Mouse (Mus musculus) erythroblast, embryonic 14.5 days (primary cell): ENCODE data around the gene Thap2.

Experiments used
- GATA1 ChIP-seq: IDR thresholded peaks from 2 replicates; pipeline ENCODE4 v1.6.1; 2012; ENCODE audit warnings: low read length, inconsistent platforms, mixed read lengths
- TAL1 ChIP-seq: IDR thresholded peaks from 3 replicates; pipeline ENCODE4 v1.6.1; 2012; ENCODE audit warnings: low read length, inconsistent platforms, mixed read lengths

DNA sequence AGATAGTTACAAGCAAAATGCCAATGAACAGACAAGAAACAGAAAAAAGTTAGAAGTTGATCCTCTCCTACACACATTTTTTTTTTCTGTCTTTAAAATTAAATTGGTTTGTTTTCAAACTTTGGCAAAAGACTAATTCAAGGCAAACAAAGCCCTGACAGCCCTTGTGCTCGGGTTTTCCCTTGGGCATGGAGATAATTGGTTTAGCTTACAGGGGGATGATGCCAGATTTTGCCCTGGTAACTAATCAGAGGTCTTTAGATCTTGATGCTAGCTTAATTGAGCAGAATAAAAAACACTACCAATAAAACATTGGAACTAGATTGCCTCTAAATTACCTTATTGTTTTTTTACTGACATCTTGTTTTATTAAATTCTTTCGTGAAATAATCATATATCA lies 41.1 kb upstream of the Thap2 start:
- TF ChIP-seq GATA1, result no peak
- TF ChIP-seq TAL1, result no peak
